Comparison of ENCODE assay signal across 9 mouse cellular contexts in genomic region chr15:77220137-77220536, GRCm38 (mm10).
A peak's percentile ranks its signal among the peaks of the same experiment; 100 is the strongest.
DNase-seq lines count a peak whose midpoint lies in the region; ATAC-seq and TF ChIP-seq lines count a peak whose summit lies in the region.
"Had no signal": no experiment of that assay in that cellular context is flagged by ENCODE, and none has a peak within 500 bp of the region (broad histone marks: within the 10 kb centered on the region; RNA-seq: fewer than 3 reads in every experiment).

No protein-coding gene starts in this region.

- peak; percentile 51 to 56; a peak in 3 of 4 replicates for ATAC-seq in hematopoietic stem cell, adult 5-6 weeks (replicated peaks in 1 of 2; ENCODE audit: insufficient read depth in 1 of 2, low FRiP score in 2 of 2, low TSS enrichment in 1 of 2, low read depth in 1 of 2, poor library complexity in 2 of 2, severe bottlenecking in 2 of 2)
- ATAC-seq in activated CD4-positive, CD25-positive, alpha-beta regulatory T cell, adult 4 months, result no peak

- no peaks in the 10 kb centered on the region for H3K36me3 ChIP-seq in midbrain, embryonic 10.5 days
- H3K36me3 ChIP-seq: neural tube, embryonic 12.5 days had no signal

- TF ChIP-seq CTCF in cerebellum, adult 2 months (IDR thresholded peaks at IDR 0.05; ENCODE audit: borderline replicate concordance, insufficient read depth, low read depth, low read length), result peak; percentile 69

- no peak overlapping the region for H3K27ac ChIP-seq in cerebellum, adult 2 months (ENCODE audit: insufficient read depth, low read length)
- H3K27ac ChIP-seq in midbrain, embryonic 10.5 days (replicated peaks), result no peak overlapping the region
- H3K27ac ChIP-seq: neural tube, embryonic 12.5 days had no signal

- H3K9me3 ChIP-seq in midbrain, embryonic 10.5 days (replicated peaks), result no peaks in the 10 kb centered on the region
- H3K9me3 ChIP-seq: neural tube, embryonic 12.5 days had no signal

- peaks cover 15% of the 10 kb centered on the region for H3K4me1 ChIP-seq in cerebellum, adult 2 months (ENCODE audit: control insufficient read depth, insufficient read depth, low read length)
- peaks cover 24% of the 10 kb centered on the region for H3K4me1 ChIP-seq in midbrain, embryonic 10.5 days

- H3K4me3 ChIP-seq in cerebellum, adult 2 months (replicated peaks; ENCODE audit: insufficient read depth, low read depth, low read length), result no peak overlapping the region
- H3K4me3 ChIP-seq in midbrain, embryonic 10.5 days, result no peak overlapping the region
- H3K4me3 ChIP-seq: neural tube, embryonic 12.5 days had no signal

- TF ChIP-seq POLR2A in cerebellum, adult 2 months (IDR thresholded peaks at IDR 0.05; ENCODE audit: borderline replicate concordance, insufficient read depth, low read length), result no peak

- peak; percentile 49 to 69 for DNase-seq in urinary bladder, postnatal 36 days (ENCODE audit: low spot score in 2 of 2)
- no peak for DNase-seq in urinary bladder, postnatal 10 days (ENCODE audit: low spot score)
- DNase-seq in cerebellum, adult 2 months, result peak; percentile 59 to 71
- DNase-seq in lung, adult 18-20 months, result peak; percentile 75 to 85
- no peak for DNase-seq in midbrain, embryonic 10.5 days (ENCODE audit: low spot score)
- DNase-seq in right cerebral cortex, adult 2 months (ENCODE audit: low spot score in 2 of 2), result no peak

- H3K27me3 ChIP-seq in cerebellum, adult 2 months (ENCODE audit: control insufficient read depth, insufficient read depth, low read length), result no peaks in the 10 kb centered on the region
- no peaks in the 10 kb centered on the region for H3K27me3 ChIP-seq in midbrain, embryonic 10.5 days (ENCODE audit: low read depth, poor library complexity, severe bottlenecking)
- H3K27me3 ChIP-seq: neural tube, embryonic 12.5 days had no signal

Comparison
In these comparisons a context has a peak if more than half of its experiments do, and no peak if none do; other contexts are left out.
1. DNase-seq: peak in urinary bladder, postnatal 36 days (2 of 2), cerebellum, adult 2 months (2 of 2) and lung, adult 18-20 months (2 of 2); none in urinary bladder, postnatal 10 days (single experiment), midbrain, embryonic 10.5 days (single experiment) and right cerebral cortex, adult 2 months (0 of 2).